Mouse (Mus musculus) E14TG2a.4 (cell line): ENCODE data around the gene Acer3.

Experiments used
- H3K27me3 ChIP-seq: 2 replicates; pipeline ENCODE4 v1.6.1; 2014; ENCODE audit warnings: low read length, control low read depth; ENCODE audit not compliant: insufficient read depth
- H3K36me3 ChIP-seq: 2 replicates; pipeline ENCODE4 v1.6.1; 2014; ENCODE audit warnings: low read length, control low read depth; ENCODE audit not compliant: insufficient read depth
- H3K4me1 ChIP-seq: replicated peaks from 2 replicates; pipeline ENCODE4 v1.6.1; 2014; ENCODE audit warnings: low read depth, low read length, control low read depth
- H3K4me3 ChIP-seq: replicated peaks from 2 replicates; pipeline ENCODE4 v1.5.1; 2014; ENCODE audit warnings: mild to moderate bottlenecking, low read length
- H3K9me3 ChIP-seq: 2 replicates; pipeline ENCODE4 v1.6.1; 2014; ENCODE audit warnings: low read length, control low read depth
- CTCF ChIP-seq: conservative IDR thresholded peaks from 2 replicates; pipeline ENCODE4 v1.5.1; 2014; ENCODE audit warnings: low read length
- NANOG ChIP-seq: IDR thresholded peaks from 2 replicates; pipeline ENCODE4 v1.6.1; 2014; ENCODE audit warnings: borderline replicate concordance, low read length, mixed read lengths
- POU5F1 ChIP-seq: IDR thresholded peaks from 2 replicates; pipeline ENCODE4 v1.6.1; 2014; ENCODE audit warnings: low read length, borderline replicate concordance

The Acer3 gene

DNA sequence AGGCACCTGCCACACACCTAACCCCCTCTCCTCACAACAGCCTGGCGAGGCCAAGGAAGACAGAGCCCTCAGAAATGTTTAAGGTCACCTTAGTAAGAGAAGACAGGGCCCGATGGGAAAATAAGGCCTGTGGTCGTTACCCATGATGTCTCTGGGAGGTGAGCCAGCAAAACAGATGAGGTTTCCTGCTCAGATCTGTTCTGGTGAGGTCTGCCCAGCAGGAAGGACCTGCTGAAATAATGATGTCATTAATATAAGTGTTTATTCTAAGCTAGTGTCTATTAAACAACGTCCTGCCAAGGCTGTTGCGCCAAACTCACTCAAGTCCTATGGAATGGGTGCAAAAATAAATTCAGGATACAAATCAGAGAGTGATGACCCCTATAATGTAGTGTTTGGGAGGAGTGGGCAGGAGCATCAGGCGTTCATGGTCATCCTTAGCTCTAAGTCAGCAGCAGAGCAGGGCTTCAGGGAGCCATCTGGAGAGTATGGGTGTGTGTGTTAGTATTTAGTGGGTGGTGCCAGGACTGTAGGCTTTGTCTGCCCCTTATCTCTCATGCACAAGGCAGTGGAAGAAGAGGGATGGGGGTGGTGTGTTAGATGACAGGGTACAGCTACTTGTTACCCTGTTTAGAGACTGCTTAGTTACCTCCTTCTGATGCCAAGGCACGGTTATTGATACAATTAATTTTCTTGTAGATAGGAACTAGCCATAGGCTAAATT lies 8.8 kb upstream of the Acer3 start:
- no peaks in the 10 kb centered on the region for H3K4me1 ChIP-seq
- H3K9me3 ChIP-seq = no peaks in the 10 kb centered on the region
- TF ChIP-seq NANOG = no peak
- TF ChIP-seq CTCF = no peak
- TF ChIP-seq POU5F1 = no peak
- H3K36me3 ChIP-seq = no peaks in the 10 kb centered on the region
- no peak overlapping the region for H3K4me3 ChIP-seq
- H3K27me3 ChIP-seq = peaks cover 9% of the 10 kb centered on the region

DNA sequence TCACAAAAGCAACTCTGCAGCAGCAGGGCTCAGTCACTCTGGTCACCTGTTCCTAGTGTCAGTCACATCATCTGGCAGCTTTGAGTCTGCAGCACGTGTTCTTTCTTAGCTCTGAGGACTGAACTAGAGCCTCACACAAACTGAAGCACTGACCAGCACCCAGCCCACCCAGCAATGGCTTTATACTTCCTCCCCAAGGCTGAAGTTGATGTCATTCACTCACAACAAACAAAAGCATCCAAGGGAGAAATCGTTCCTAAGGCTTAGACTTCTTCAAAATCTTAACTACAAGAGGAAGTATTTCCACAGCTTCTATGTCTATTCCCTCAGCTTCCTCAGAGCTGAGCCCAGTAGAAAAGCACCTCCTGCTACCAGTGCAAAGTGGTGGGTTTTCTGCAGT lies 7.3 kb upstream of the Acer3 start:
- H3K9me3 ChIP-seq = no peaks in the 10 kb centered on the region
- H3K4me1 ChIP-seq = peaks cover 5% of the 10 kb centered on the region
- TF ChIP-seq CTCF = no peak
- no peak for TF ChIP-seq NANOG
- TF ChIP-seq POU5F1 = no peak
- peaks cover 9% of the 10 kb centered on the region for H3K27me3 ChIP-seq
- H3K4me3 ChIP-seq = no peak overlapping the region
- H3K36me3 ChIP-seq = no peaks in the 10 kb centered on the region

DNA sequence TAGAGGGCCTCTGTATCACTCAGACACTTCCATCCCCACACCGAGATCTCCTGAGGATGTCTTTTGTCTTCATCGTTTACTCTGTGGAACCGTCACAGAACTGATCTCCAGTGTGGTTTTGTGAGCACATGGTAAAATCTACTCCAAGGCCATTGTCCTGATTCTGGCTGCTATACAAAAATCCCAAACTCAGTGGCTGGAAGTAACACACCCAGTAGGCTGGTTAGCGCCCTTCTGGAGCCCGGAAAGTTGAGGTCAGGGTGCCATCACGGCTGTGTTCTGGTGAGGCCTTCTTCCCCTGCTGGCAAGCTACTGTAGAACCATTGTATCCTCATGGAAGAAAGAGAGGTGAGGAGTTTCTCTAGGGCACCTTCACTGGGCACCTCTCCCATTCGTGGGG lies 5.0 kb upstream of the Acer3 start:
- no peaks in the 10 kb centered on the region for H3K36me3 ChIP-seq
- TF ChIP-seq NANOG (no peak), CTCF (no peak), POU5F1 (no peak)
- peaks cover 9% of the 10 kb centered on the region for H3K27me3 ChIP-seq
- H3K4me1 ChIP-seq = peaks cover 9% of the 10 kb centered on the region
- H3K9me3 ChIP-seq = no peaks in the 10 kb centered on the region
- no peak overlapping the region for H3K4me3 ChIP-seq

DNA sequence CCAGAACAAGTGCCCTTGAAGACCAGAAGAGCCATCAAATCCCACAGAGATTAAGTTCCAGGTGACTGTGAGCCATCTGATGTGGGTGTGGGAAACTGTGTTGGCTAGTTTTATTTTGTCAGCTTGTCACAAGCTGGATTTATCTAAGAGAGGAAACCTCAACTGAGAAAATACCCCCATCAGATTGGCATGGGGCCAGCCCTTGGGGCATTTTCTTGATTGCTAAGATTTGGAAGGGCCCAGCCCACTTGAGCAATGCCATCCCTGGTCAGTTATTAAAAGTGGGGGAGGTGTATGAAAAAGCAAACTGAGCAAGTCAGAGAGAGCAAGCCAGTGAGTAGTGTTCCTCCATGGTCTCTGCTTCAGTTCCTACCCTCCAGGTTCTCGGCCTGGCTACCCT lies 3.2 kb upstream of the Acer3 start:
- Histone ChIP-seq H3K9me3 (peaks cover 2% of the 10 kb centered on the region; the same call in 1 of the 2 replicates), H3K4me3 (no peak overlapping the region), H3K4me1 (peaks cover 9% of the 10 kb centered on the region), H3K36me3 (no peaks in the 10 kb centered on the region), H3K27me3 (peaks cover 9% of the 10 kb centered on the region)
- TF ChIP-seq CTCF (no peak), NANOG (no peak), POU5F1 (no peak)

DNA sequence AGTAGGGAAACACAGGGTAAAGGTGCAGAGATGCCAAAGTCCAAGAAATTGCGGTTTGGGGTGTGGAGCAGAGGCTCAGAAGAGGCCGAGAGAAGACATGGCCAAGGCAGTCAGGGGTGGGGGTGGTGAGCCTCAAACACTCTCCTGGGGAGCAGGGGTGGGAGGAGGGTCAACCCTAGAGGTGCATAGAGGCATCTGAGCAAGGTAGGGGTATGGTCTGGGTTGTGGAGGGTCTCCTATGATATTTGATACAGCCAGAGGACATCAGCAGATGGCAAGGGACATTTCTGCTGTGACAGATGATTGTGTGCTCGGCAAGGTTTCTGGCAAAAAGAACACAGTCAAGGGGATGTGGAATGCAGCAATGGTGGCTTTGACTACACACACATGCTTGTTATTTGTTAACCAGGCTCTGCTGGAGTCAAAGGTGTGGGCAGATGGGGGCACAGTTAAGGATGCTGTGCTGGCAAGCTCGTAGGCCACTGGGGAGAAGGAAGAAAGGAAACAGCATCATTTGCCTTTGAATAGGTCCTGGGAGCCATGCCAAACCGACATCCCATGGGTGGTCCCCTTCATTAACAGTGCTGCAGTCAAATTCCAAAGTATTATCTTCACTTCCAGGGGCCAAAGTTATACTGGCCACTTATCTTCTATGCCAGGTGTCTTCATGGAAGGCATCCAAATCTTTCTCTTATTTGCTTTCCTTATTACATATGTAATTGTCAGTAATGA lies 2.4 kb upstream of the Acer3 start:
- Histone ChIP-seq H3K4me1 (peaks cover 9% of the 10 kb centered on the region), H3K9me3 (peaks cover 3% of the 10 kb centered on the region; the same call in 1 of the 2 replicates), H3K4me3 (no peak overlapping the region), H3K36me3 (no peaks in the 10 kb centered on the region), H3K27me3 (peaks cover 9% of the 10 kb centered on the region)
- TF ChIP-seq POU5F1 (no peak), NANOG (no peak), CTCF (no peak)

DNA sequence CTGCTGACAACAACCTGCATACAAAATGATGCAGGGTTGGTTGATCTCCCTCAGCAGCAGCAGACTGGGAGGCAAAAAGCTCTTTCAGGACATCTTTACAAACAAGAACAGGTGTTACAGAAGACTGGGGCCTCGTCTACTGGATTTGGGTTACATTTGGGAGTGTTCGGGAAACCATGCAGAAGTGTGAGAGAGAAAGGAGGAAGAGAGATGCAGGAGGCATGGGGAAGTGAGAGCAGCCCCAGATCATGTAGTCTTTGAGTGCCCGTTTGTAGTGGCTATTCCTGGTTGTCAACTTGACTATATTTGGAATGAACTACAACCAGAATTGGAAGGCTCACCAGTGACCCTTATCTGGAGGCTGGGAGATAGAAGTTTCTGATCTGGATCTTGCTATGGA lies 1.4 kb upstream of the Acer3 start:
- peaks cover 9% of the 10 kb centered on the region for H3K4me1 ChIP-seq
- peaks cover 9% of the 10 kb centered on the region for H3K27me3 ChIP-seq
- peaks cover 3% of the 10 kb centered on the region; the same call in 1 of the 2 replicates for H3K9me3 ChIP-seq
- no peaks in the 10 kb centered on the region for H3K36me3 ChIP-seq
- TF ChIP-seq POU5F1 = no peak
- TF ChIP-seq NANOG = no peak
- no peak for TF ChIP-seq CTCF
- no peak overlapping the region for H3K4me3 ChIP-seq

DNA sequence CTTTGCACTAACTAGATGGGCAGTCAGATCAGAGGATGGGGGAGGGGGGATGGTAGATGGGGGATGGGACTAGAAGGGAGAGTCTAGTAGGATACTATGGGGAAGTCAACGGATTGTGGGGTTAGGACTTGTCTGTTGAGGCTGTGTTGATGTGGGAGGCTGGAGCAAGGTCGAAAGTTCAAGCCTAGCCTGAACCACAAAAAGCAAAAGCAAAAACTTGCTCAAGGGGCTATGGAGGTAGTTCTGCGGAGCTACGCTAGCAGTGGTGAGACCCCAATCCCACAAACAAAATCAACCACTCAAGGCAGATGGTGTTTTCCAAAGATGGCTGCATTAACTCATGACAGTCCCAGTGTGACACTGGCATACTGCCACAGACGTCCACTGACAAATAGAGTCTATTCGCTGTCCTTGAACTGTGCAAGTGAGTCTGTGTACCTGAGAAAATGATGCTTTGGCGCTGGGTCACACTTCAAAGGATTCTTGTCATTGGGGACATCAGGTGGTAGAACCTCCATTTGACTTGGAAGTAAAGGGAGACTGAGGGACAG lies 927 bp downstream of the Acer3 start:
- Histone ChIP-seq H3K9me3 (peaks cover 3% of the 10 kb centered on the region; the same call in 1 of the 2 replicates), H3K36me3 (no peaks in the 10 kb centered on the region), H3K4me1 (peaks cover 9% of the 10 kb centered on the region), H3K27me3 (no peaks in the 10 kb centered on the region), H3K4me3 (no peak overlapping the region)
- TF ChIP-seq NANOG (no peak), CTCF (no peak), POU5F1 (no peak)

DNA sequence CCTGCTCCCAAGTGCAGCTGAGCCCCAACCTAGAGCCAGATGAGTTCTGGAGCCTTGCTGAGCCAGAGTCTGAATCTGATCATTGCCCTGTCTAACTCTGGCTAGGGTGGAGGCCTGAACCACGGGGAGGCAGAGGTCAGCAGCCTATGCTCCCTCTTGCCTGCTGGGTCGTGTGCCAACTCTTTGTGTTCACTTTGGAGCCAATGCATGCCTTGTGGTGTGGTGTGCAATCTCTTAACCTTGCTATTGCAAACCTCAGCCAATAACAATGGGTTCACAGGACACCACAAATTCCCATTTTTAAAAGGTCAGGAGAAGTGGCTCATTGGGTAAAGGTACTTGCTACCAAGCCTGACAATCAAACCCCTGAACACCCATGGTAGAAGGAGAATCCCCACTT lies 4.4 kb downstream of the Acer3 start:
- TF ChIP-seq CTCF (no peak), NANOG (no peak), POU5F1 (no peak)
- Histone ChIP-seq H3K36me3 (no peaks in the 10 kb centered on the region), H3K4me3 (no peak overlapping the region), H3K9me3 (peaks cover 3% of the 10 kb centered on the region; the same call in 1 of the 2 replicates), H3K4me1 (0 out of 2 replicates have a peak, but pooled peaks cover 3% of the 10 kb centered on the region), H3K27me3 (peaks cover 21% of the 10 kb centered on the region)
